Mouse (Mus musculus): ENCODE results near the gene Moap1. TPM values are rescaled to one million over a fixed set of nuclear protein-coding genes. Genes with fewer than 3 reads are reported as not detected.

The Moap1 gene
- 53.6 and 60.2 TPM in 2 replicates for polyA plus RNA-seq (2015; fragmentation: Nextera tagmentation; extraction: Ambion mirVana)

- WGBS: under 1% methylated on average over 61 of the region's 63 CpGs
- H3K27me3 ChIP-seq (replicated peaks; ENCODE audit: control insufficient read depth, insufficient read depth, low read length): no peaks in the 10 kb centered on the region
- H3K9ac ChIP-seq (replicated peaks; ENCODE audit: low read depth, low read length): peak within 1 kb of the TSS; percentile 76
- no peaks in the 10 kb centered on the region for H3K9me3 ChIP-seq (ENCODE audit: control insufficient read depth, low read length)
- peak within 1 kb of the TSS; percentile 83 for H3K4me3 ChIP-seq (replicated peaks; ENCODE audit: low read length)
- peaks cover 2% of the 10 kb centered on the region; the same call in 1 of the 2 replicates for H3K36me3 ChIP-seq (ENCODE audit: control insufficient read depth, insufficient read depth)
- H3K4me1 ChIP-seq (replicated peaks; ENCODE audit: control insufficient read depth, insufficient read depth, low read length): peaks cover 21% of the 10 kb centered on the region
- H3K4me2 ChIP-seq (ENCODE audit: low read length): peak within 1 kb of the TSS; percentile 74
- H3K27ac ChIP-seq (ENCODE audit: low read length): peak within 1 kb of the TSS; percentile 90
- ATAC-seq: peak; percentile 98
Observed at GRCm38 (mm10) chr12:102743589-102744574, at the start of gene Moap1, which contains the start of gene Tmem251. Gene Moap1, minus strand, starts transcription at chr12:102743661. Gene Tmem251, plus strand, starts transcription at chr12:102743762.

GRCm38 (mm10) chr12:102787927-102788326 is 44.5 kb upstream of the Moap1 start:
- Histone ChIP-seq H3K27me3 (replicated peaks; ENCODE audit: control insufficient read depth, insufficient read depth, low read length) (no peaks in the 10 kb centered on the region), H3K9ac (replicated peaks; ENCODE audit: low read depth, low read length) (no peak overlapping the region), H3K36me3 (ENCODE audit: control insufficient read depth, insufficient read depth) (peaks cover 34% of the 10 kb centered on the region), H3K4me1 (replicated peaks; ENCODE audit: control insufficient read depth, insufficient read depth, low read length) (no peaks in the 10 kb centered on the region), H3K9me3 (ENCODE audit: control insufficient read depth, low read length) (no peaks in the 10 kb centered on the region), H3K27ac (ENCODE audit: low read length) (no peak overlapping the region), H3K4me2 (ENCODE audit: low read length) (no peak overlapping the region), H3K4me3 (replicated peaks; ENCODE audit: low read length) (no peak overlapping the region)
- ATAC-seq: no peak
- WGBS: 91% methylated on average over 7 of the region's 7 CpGs

GRCm38 (mm10) chr12:102785593-102785985 is 42.1 kb upstream of the Moap1 start:
- H3K36me3 ChIP-seq (ENCODE audit: control insufficient read depth, insufficient read depth): peaks cover 31% of the 10 kb centered on the region

GRCm38 (mm10) chr12:102784899-102785592 is 41.6 kb upstream of the Moap1 start:
- Histone ChIP-seq H3K9me3 (ENCODE audit: control insufficient read depth, low read length) (no peaks in the 10 kb centered on the region), H3K4me2 (ENCODE audit: low read length) (no peak overlapping the region), H3K4me3 (replicated peaks; ENCODE audit: low read length) (no peak overlapping the region), H3K27me3 (replicated peaks; ENCODE audit: control insufficient read depth, insufficient read depth, low read length) (no peaks in the 10 kb centered on the region), H3K4me1 (replicated peaks; ENCODE audit: control insufficient read depth, insufficient read depth, low read length) (no peaks in the 10 kb centered on the region), H3K9ac (replicated peaks; ENCODE audit: low read depth, low read length) (no peak overlapping the region), H3K27ac (ENCODE audit: low read length) (no peak overlapping the region), H3K36me3 (ENCODE audit: control insufficient read depth, insufficient read depth) (peaks cover 26% of the 10 kb centered on the region)
- no peak for ATAC-seq
- 94% methylated on average over 19 of the region's 19 CpGs for WGBS

More at GRCm38 (mm10) chr12:102785593-102785985, 42.1 kb upstream of the Moap1 start:
- H3K27me3 ChIP-seq (replicated peaks; ENCODE audit: control insufficient read depth, insufficient read depth, low read length): no peaks in the 10 kb centered on the region
- WGBS: 81% methylated on average over 5 of the region's 5 CpGs
- H3K9me3 ChIP-seq (ENCODE audit: control insufficient read depth, low read length): no peaks in the 10 kb centered on the region
- H3K9ac ChIP-seq (replicated peaks; ENCODE audit: low read depth, low read length): no peak overlapping the region
- no peak overlapping the region for H3K4me2 ChIP-seq (ENCODE audit: low read length)
- no peak overlapping the region for H3K27ac ChIP-seq (ENCODE audit: low read length)
- ATAC-seq: no peak
- no peaks in the 10 kb centered on the region for H3K4me1 ChIP-seq (replicated peaks; ENCODE audit: control insufficient read depth, insufficient read depth, low read length)
- no peak overlapping the region for H3K4me3 ChIP-seq (replicated peaks; ENCODE audit: low read length)

- Histone ChIP-seq H3K27ac (ENCODE audit: low read length) (no peak overlapping the region), H3K9ac (replicated peaks; ENCODE audit: low read depth, low read length) (no peak overlapping the region), H3K4me1 (replicated peaks; ENCODE audit: control insufficient read depth, insufficient read depth, low read length) (no peaks in the 10 kb centered on the region), H3K4me3 (replicated peaks; ENCODE audit: low read length) (no peak overlapping the region), H3K4me2 (ENCODE audit: low read length) (no peak overlapping the region), H3K9me3 (ENCODE audit: control insufficient read depth, low read length) (no peaks in the 10 kb centered on the region), H3K36me3 (ENCODE audit: control insufficient read depth, insufficient read depth) (peaks cover 18% of the 10 kb centered on the region; the same call in 1 of the 2 replicates), H3K27me3 (replicated peaks; ENCODE audit: control insufficient read depth, insufficient read depth, low read length) (no peaks in the 10 kb centered on the region)
- WGBS: 96% methylated on average over 5 of the region's 5 CpGs
- no peak for ATAC-seq
Observed at GRCm38 (mm10) chr12:102782841-102783240, 39.4 kb upstream of the Moap1 start.

GRCm38 (mm10) chr12:102779452-102779851 is 36.0 kb upstream of the Moap1 start:
- ATAC-seq: no peak
- Histone ChIP-seq H3K4me3 (replicated peaks; ENCODE audit: low read length) (no peak overlapping the region), H3K27me3 (replicated peaks; ENCODE audit: control insufficient read depth, insufficient read depth, low read length) (no peaks in the 10 kb centered on the region), H3K27ac (ENCODE audit: low read length) (no peak overlapping the region), H3K9ac (replicated peaks; ENCODE audit: low read depth, low read length) (no peak overlapping the region), H3K4me2 (ENCODE audit: low read length) (no peak overlapping the region), H3K4me1 (replicated peaks; ENCODE audit: control insufficient read depth, insufficient read depth, low read length) (no peaks in the 10 kb centered on the region), H3K36me3 (ENCODE audit: control insufficient read depth, insufficient read depth) (peaks cover 11% of the 10 kb centered on the region), H3K9me3 (ENCODE audit: control insufficient read depth, low read length) (no peaks in the 10 kb centered on the region)
- 59% methylated on average over 3 of the region's 3 CpGs for WGBS

- H3K36me3 ChIP-seq (ENCODE audit: control insufficient read depth, insufficient read depth): peaks cover 15% of the 10 kb centered on the region
- ATAC-seq: no peak
Observed at GRCm38 (mm10) chr12:102778151-102778550, 34.7 kb upstream of the Moap1 start.

GRCm38 (mm10) chr12:102776035-102776434 is 32.6 kb upstream of the Moap1 start:
- Histone ChIP-seq H3K9ac (replicated peaks; ENCODE audit: low read depth, low read length) (no peak overlapping the region), H3K27ac (ENCODE audit: low read length) (no peak overlapping the region), H3K4me1 (replicated peaks; ENCODE audit: control insufficient read depth, insufficient read depth, low read length) (no peaks in the 10 kb centered on the region), H3K4me2 (ENCODE audit: low read length) (no peak overlapping the region), H3K36me3 (ENCODE audit: control insufficient read depth, insufficient read depth) (peaks cover 28% of the 10 kb centered on the region), H3K27me3 (replicated peaks; ENCODE audit: control insufficient read depth, insufficient read depth, low read length) (no peaks in the 10 kb centered on the region), H3K4me3 (replicated peaks; ENCODE audit: low read length) (no peak overlapping the region), H3K9me3 (ENCODE audit: control insufficient read depth, low read length) (peaks cover 3% of the 10 kb centered on the region; the same call in 1 of the 2 replicates)
- ATAC-seq: no peak
- 90% methylated on average over 14 of the region's 14 CpGs for WGBS

More at GRCm38 (mm10) chr12:102778151-102778550, 34.7 kb upstream of the Moap1 start:
- no peaks in the 10 kb centered on the region for H3K27me3 ChIP-seq (replicated peaks; ENCODE audit: control insufficient read depth, insufficient read depth, low read length)
- H3K9ac ChIP-seq (replicated peaks; ENCODE audit: low read depth, low read length): no peak overlapping the region
- no peak overlapping the region for H3K4me2 ChIP-seq (ENCODE audit: low read length)
- no peak overlapping the region for H3K4me3 ChIP-seq (replicated peaks; ENCODE audit: low read length)
- WGBS: 85% methylated on average over 5 of the region's 5 CpGs
- H3K9me3 ChIP-seq (ENCODE audit: control insufficient read depth, low read length): no peaks in the 10 kb centered on the region
- H3K4me1 ChIP-seq (replicated peaks; ENCODE audit: control insufficient read depth, insufficient read depth, low read length): no peaks in the 10 kb centered on the region
- H3K27ac ChIP-seq (ENCODE audit: low read length): no peak overlapping the region

GRCm38 (mm10) chr12:102772676-102773075 is 29.2 kb upstream of the Moap1 start:
- 95% methylated on average over 5 of the region's 5 CpGs for WGBS
- no peak for ATAC-seq
- H3K36me3 ChIP-seq (ENCODE audit: control insufficient read depth, insufficient read depth): peaks cover 47% of the 10 kb centered on the region

More at GRCm38 (mm10) chr12:102772676-102773075, 29.2 kb upstream of the Moap1 start:
- peaks cover 3% of the 10 kb centered on the region; the same call in 1 of the 2 replicates for H3K9me3 ChIP-seq (ENCODE audit: control insufficient read depth, low read length)
- H3K9ac ChIP-seq (replicated peaks; ENCODE audit: low read depth, low read length): no peak overlapping the region
- H3K4me3 ChIP-seq (replicated peaks; ENCODE audit: low read length): no peak overlapping the region
- no peaks in the 10 kb centered on the region for H3K4me1 ChIP-seq (replicated peaks; ENCODE audit: control insufficient read depth, insufficient read depth, low read length)
- H3K27ac ChIP-seq (ENCODE audit: low read length): no peak overlapping the region
- no peaks in the 10 kb centered on the region for H3K27me3 ChIP-seq (replicated peaks; ENCODE audit: control insufficient read depth, insufficient read depth, low read length)
- H3K4me2 ChIP-seq (ENCODE audit: low read length): no peak overlapping the region

Measured in forebrain, embryonic 16.5 days (tissue).